Mouse (Mus musculus) limb, embryonic 14.5 days (tissue): ENCODE results near the gene Slc35b2. TPM values are rescaled to one million over a fixed set of nuclear protein-coding genes. Genes with fewer than 3 reads are reported as not detected.

Source experiments
- ATAC-seq: fragments of 200-750 bp; cut with Nextera tagmentation; 2 replicates; pipeline ENCODE4 v1.8.0; 2017; ENCODE audit warnings: low read depth, moderate number of reproducible peaks, moderate TSS enrichment; ENCODE audit not compliant: low FRiP score
- DNase-seq: peaks from one replicate; pipeline ENCODE4 v3.0.0-alpha.2; 2015; ENCODE audit warnings: low spot score
- H3K27ac ChIP-seq: fragments of 300-500 bp; sonication (generic); replicated peaks from 2 replicates; pipeline ENCODE4 v1.5.1; 2014; ENCODE audit warnings: low read depth, mild to moderate bottlenecking, low read length, moderate library complexity, mixed read lengths
- H3K27me3 ChIP-seq: fragments of 300-500 bp; sonication (generic); 2 replicates; pipeline ENCODE4 v1.6.1; 2014; ENCODE audit warnings: low read length, mixed read lengths; ENCODE audit not compliant: control insufficient read depth, insufficient read depth
- H3K36me3 ChIP-seq: fragments of 300-500 bp; sonication (generic); 2 replicates; pipeline ENCODE4 v1.6.1; 2014; ENCODE audit warnings: mild to moderate bottlenecking, low read length, moderate library complexity, mixed read lengths; ENCODE audit not compliant: control insufficient read depth, insufficient read depth
- H3K4me1 ChIP-seq: fragments of 300-500 bp; sonication (generic); 2 replicates; pipeline ENCODE4 v1.6.1; 2014; ENCODE audit warnings: antibody characterized with exemption, low read length, mixed read lengths; ENCODE audit not compliant: control insufficient read depth, insufficient read depth
- H3K4me2 ChIP-seq: fragments of 300-500 bp; sonication (generic); replicated peaks from 2 replicates; pipeline ENCODE4 v1.6.1; 2014; ENCODE audit warnings: low read depth, mild to moderate bottlenecking, low read length, moderate library complexity; ENCODE audit not compliant: severe bottlenecking
- H3K4me3 ChIP-seq: fragments of 300-500 bp; sonication (generic); replicated peaks from 2 replicates; pipeline ENCODE4 v1.5.1; 2014; ENCODE audit warnings: low read length
- H3K9ac ChIP-seq: fragments of 300-500 bp; sonication (generic); 2 replicates; pipeline ENCODE4 v1.6.1; 2014; ENCODE audit warnings: mild to moderate bottlenecking, low read depth, low read length, moderate library complexity; ENCODE audit not compliant: severe bottlenecking
- H3K9me3 ChIP-seq: fragments of 300-500 bp; sonication (generic); 2 replicates; pipeline ENCODE4 v1.6.1; 2016; ENCODE audit warnings: low read length; ENCODE audit not compliant: control insufficient read depth
- POLR2A ChIP-seq: fragments of 200-500 bp; IDR thresholded peaks from 2 replicates; pipeline ENCODE4 v1.8.0; 2012; ENCODE audit warnings: inconsistent platforms, mild to moderate bottlenecking, moderate library complexity, borderline replicate concordance; ENCODE audit not compliant: insufficient read depth, insufficient read length; ENCODE audit errors: extremely low read depth
- WGBS: fragments of 180-500 bp; shearing (Covaris S2); extraction: QIAGEN DNeasy Blood & Tissue Kit; methylation state at CpG from one replicate; pipeline ENCODE4 v1.1.7; 2014; 5-methylcytosine and 5-hydroxymethylcytosine counted together
- polyA plus RNA-seq, 2 experiments: library from polyadenylated mRNA; depleted of rRNA in 1 of 2; stranded (reverse) in 1 of 2; unstranded in 1 of 2; fragments of >200 nt; fragmentation: Nextera tagmentation in 1 of 2; extraction: Ambion mirVana in 1 of 2; gene quantifications; 2 replicates each; pipeline versions ENCODE4 v1.2.1 to v1.2.3; 2012 to 2014

The Slc35b2 gene
- polyA plus RNA-seq, 2 experiments: 96.9 to 138 TPM

GRCm38 (mm10) chr17:45602984-45603383 lies 39.3 kb downstream of the Slc35b2 start:
- Histone ChIP-seq H3K9ac (no peak overlapping the region), H3K4me2 (no peak overlapping the region), H3K4me1 (no peaks in the 10 kb centered on the region), H3K36me3 (no peaks in the 10 kb centered on the region), H3K27ac (no peak overlapping the region), H3K27me3 (0 out of 2 replicates have a peak, but pooled peaks cover 18% of the 10 kb centered on the region), H3K9me3 (0 out of 2 replicates have a peak, but pooled peaks cover 3% of the 10 kb centered on the region), H3K4me3 (no peak overlapping the region)
- WGBS: 78% methylated on average over 3 of the region's 3 CpGs
- DNase-seq (no peak), ATAC-seq (no peak)
- no peak for TF ChIP-seq POLR2A

- ATAC-seq (no peak), DNase-seq (no peak)
- H3K9me3 ChIP-seq: 0 out of 2 replicates have a peak, but pooled peaks cover 3% of the 10 kb centered on the region
- WGBS: 72% methylated on average over 15 of the region's 15 CpGs
- no peak overlapping the region for H3K27ac ChIP-seq
- no peaks in the 10 kb centered on the region for H3K4me1 ChIP-seq
- no peaks in the 10 kb centered on the region for H3K36me3 ChIP-seq
- no peaks in the 10 kb centered on the region for H3K27me3 ChIP-seq
- TF ChIP-seq POLR2A: no peak
- no peak overlapping the region for H3K4me3 ChIP-seq
- H3K9ac ChIP-seq: no peak overlapping the region
- no peak overlapping the region for H3K4me2 ChIP-seq
Measured at GRCm38 (mm10) chr17:45606992-45607879, 43.6 kb downstream of the Slc35b2 start.

- TF ChIP-seq POLR2A: no peak
- no peak overlapping the region for H3K4me3 ChIP-seq
Measured at GRCm38 (mm10) chr17:45608396-45608795, 44.7 kb downstream of the Slc35b2 start.

GRCm38 (mm10) chr17:45610144-45610866 lies 46.6 kb downstream of the Slc35b2 start:
- whole genome bisulfite sequencing: 45% methylated on average over 5 of the region's 5 CpGs
- Histone ChIP-seq H3K4me2 (no peak overlapping the region), H3K27me3 (no peaks in the 10 kb centered on the region), H3K4me1 (no peaks in the 10 kb centered on the region), H3K36me3 (no peaks in the 10 kb centered on the region), H3K27ac (no peak overlapping the region), H3K9me3 (0 out of 2 replicates have a peak, but pooled peaks cover 3% of the 10 kb centered on the region), H3K4me3 (no peak overlapping the region), H3K9ac (no peak overlapping the region)
- no peak for TF ChIP-seq POLR2A
- ATAC-seq (no peak), DNase-seq (no peak)

More at GRCm38 (mm10) chr17:45608396-45608795, 44.7 kb downstream of the Slc35b2 start:
- no peak overlapping the region for H3K4me2 ChIP-seq
- H3K27me3 ChIP-seq: no peaks in the 10 kb centered on the region
- DNase-seq (no peak), ATAC-seq (no peak)
- no peaks in the 10 kb centered on the region for H3K4me1 ChIP-seq
- WGBS: 90% methylated on average over 4 of the region's 4 CpGs
- H3K36me3 ChIP-seq: no peaks in the 10 kb centered on the region
- no peak overlapping the region for H3K9ac ChIP-seq
- no peak overlapping the region for H3K27ac ChIP-seq
- 0 out of 2 replicates have a peak, but pooled peaks cover 3% of the 10 kb centered on the region for H3K9me3 ChIP-seq

GRCm38 (mm10) chr17:45612008-45612407 lies 48.3 kb downstream of the Slc35b2 start:
- Histone ChIP-seq H3K36me3 (no peaks in the 10 kb centered on the region), H3K9me3 (0 out of 2 replicates have a peak, but pooled peaks cover 3% of the 10 kb centered on the region), H3K27me3 (no peaks in the 10 kb centered on the region), H3K4me2 (no peak overlapping the region), H3K27ac (no peak overlapping the region), H3K4me3 (no peak overlapping the region), H3K9ac (no peak overlapping the region), H3K4me1 (no peaks in the 10 kb centered on the region)
- TF ChIP-seq POLR2A: no peak
- WGBS: 68% methylated on average over 8 of the region's 8 CpGs
- no peak for DNase-seq
- ATAC-seq: no peak
